Mouse (Mus musculus) gastrocnemius, postnatal 36 days (tissue): Measurements from ENCODE around the gene Entpd5. TPM values are rescaled to one million over a fixed set of nuclear protein-coding genes. Genes with fewer than 3 reads are reported as not detected.

Experiments used
- DNase-seq, 2 experiments: peaks; one replicate each; pipeline ENCODE4 v3.0.0; 2022
- intact Hi-C: fragments of 180-260 bp; cut with DNase I; formaldehyde crosslinking; loops from one replicate; pipeline ENCODE4 v1.15.1; 2025
- total RNA-seq, 2 experiments: library from RNA; stranded (reverse); gene quantifications; 2 replicates each; pipeline ENCODE4 v1.2.3; 2021

Entpd5 gene
- total RNA-seq, 2 experiments from 2014 or later: 10.8 to 13.5 TPM

- intact Hi-C loops: no loop called here
- DNase-seq: no peak
Measured at GRCm38 (mm10) chr12:84400653-84401052, 8.2 kb downstream of the Entpd5 start.

GRCm38 (mm10) chr12:84400068-84400467 lies 8.8 kb downstream of the Entpd5 start:
- intact Hi-C loops: no loop called here
- no peak for DNase-seq

GRCm38 (mm10) chr12:84399663-84400062 lies 9.2 kb downstream of the Entpd5 start:
- DNase-seq: no peak
- intact Hi-C loops: no loop called here

GRCm38 (mm10) chr12:84399135-84399534 lies 9.7 kb downstream of the Entpd5 start:
- DNase-seq: no peak
- intact Hi-C loops: no loop called here

GRCm38 (mm10) chr12:84398629-84399028 lies 10.2 kb downstream of the Entpd5 start:
- intact Hi-C loops: no loop called here
- DNase-seq: no peak

GRCm38 (mm10) chr12:84397685-84398084 lies 11.1 kb downstream of the Entpd5 start:
- intact Hi-C loops: no loop called here
- DNase-seq: no peak

- DNase-seq: no peak
- intact Hi-C loops: no loop called here
Measured at GRCm38 (mm10) chr12:84396947-84397679, 11.7 kb downstream of the Entpd5 start.

GRCm38 (mm10) chr12:84393847-84394246 lies 15.0 kb downstream of the Entpd5 start:
- intact Hi-C loops: no loop called here
- DNase-seq: no peak

- no peak for DNase-seq
- intact Hi-C loops: no loop called here
Measured at GRCm38 (mm10) chr12:84392681-84393080, 16.1 kb downstream of the Entpd5 start.

GRCm38 (mm10) chr12:84390336-84390735 lies 18.5 kb downstream of the Entpd5 start:
- DNase-seq: no peak
- intact Hi-C loops: no loop called here

DNA sequence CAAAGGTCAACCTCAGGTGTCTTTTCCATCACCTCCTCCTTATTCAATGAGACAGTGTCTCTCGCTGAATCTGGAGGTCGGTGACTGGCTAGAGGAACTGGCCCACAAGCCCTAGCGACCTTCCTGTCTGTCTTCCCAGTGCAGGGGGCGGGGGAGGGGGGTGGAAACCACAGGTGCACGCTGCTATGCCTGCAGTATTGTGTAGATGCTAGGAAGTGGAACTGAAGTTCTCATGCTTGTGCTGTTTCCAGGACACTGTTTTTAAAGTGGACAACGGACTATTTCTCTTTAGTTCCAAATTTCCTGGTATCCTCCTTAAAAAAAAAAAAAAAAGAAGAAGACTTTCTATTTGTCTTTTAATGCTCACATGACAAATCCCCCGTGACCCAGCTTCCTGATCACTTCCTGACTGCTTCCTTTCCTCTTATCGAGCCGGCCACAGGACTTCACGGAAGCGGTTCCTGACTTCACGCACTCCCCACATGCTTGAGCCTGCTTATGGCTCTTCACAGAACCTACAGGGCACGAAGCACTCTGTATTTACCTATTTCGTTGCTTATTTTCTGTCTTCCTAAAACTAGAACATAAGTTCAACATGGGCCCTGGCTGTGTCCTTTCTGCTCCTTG lies 19.9 kb downstream of the Entpd5 start:
- DNase-seq: no peak
- intact Hi-C loops: no loop called here

GRCm38 (mm10) chr12:84388097-84388496 lies 20.7 kb downstream of the Entpd5 start:
- intact Hi-C loops: no loop called here
- no peak for DNase-seq

DNA sequence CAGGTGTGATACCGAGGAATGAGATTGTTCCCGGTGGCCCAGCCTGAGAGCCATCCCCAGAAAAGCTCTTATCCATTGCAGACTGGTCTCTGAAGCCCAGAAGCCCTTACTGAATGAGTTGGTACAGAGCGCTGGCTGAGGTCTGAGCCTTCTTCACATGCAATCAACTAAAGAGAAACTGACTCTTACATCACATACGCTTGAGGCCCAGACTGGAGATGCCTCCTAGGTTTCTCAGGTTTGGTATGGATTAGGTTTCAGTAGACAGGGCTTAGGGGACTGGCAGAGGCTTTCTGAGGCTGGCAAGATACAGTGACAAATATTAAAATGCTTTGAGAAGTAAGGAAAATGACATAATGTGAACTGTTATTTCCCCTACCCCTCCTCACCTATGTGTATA lies 23.4 kb downstream of the Entpd5 start:
- DNase-seq: no peak
- intact Hi-C loops: no loop called here

- no peak for DNase-seq
- intact Hi-C loops: no loop called here
Measured at GRCm38 (mm10) chr12:84384644-84385081, 24.2 kb downstream of the Entpd5 start.

DNA sequence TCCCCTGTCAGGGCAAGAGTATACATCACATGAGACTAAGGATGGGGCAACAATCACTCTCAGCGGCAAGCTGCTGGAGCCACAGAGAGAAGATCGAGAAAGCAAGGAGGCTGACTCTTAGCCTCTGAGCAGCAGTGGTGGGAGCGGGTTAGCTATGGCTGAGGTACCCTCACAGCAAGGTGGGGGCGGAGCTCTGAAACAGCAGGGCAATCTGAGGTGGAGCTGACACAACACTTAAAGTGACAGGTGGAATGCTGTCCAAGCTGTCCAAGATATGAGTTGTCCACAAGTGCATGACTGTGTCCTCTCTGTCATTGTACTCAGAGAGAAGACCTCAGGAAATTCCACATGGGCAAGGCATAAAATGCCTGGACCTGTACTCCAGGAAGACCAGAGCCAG lies 26.5 kb downstream of the Entpd5 start:
- no peak for DNase-seq
- intact Hi-C loops: no loop called here

DNA sequence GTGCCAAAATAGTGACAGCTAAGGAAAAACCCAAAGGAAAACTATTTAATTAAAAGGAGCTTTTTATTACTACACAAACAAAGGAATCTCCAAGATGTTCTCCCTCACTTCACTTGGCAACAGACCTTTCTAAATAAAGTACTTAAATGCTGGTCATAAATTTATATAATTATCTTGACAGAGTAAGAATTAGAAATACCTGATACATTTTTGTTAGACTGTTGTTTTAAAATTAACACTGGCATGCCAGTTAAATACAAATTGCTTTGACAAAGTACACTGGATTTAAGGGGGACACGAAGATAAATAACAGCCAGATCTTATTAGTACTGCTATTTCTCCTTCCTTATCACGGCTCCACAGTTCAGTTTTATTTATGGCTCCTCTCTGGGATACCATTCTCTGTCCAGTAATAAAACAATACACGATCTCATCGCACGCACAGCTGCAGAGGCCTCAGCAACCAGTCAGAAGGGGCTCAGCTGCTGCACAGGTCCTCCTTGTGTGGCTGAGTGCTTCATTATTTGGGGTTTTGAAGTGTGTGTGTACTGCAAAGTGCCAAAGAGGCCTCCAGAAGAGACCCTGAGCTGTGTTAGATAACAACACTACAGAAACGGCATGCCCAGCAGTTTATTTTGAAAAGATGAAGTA lies 34.9 kb downstream of the Entpd5 start:
- DNase-seq: no peak
- intact Hi-C loops: no loop called here

DNA sequence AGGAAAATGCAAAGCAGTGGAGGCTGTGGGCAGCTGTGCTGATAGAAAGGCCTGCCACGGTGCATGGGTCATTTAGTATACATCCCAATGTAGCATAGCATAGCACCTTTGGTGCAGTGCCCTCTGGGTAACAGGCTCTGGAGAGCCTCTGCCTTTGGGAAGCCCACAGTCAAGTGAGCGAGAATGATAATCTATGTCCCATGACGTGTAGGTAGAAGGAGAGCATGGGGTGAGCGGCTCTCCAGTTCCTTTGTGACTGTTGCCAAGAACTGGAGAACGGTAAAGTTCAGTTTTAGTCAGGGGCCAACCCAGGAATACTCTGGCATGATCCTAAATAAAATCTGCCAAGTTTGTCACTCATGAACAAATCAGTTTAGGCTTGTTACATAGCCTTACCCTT lies 37.2 kb downstream of the Entpd5 start:
- intact Hi-C loops: no loop called here
- DNase-seq: no peak

DNA sequence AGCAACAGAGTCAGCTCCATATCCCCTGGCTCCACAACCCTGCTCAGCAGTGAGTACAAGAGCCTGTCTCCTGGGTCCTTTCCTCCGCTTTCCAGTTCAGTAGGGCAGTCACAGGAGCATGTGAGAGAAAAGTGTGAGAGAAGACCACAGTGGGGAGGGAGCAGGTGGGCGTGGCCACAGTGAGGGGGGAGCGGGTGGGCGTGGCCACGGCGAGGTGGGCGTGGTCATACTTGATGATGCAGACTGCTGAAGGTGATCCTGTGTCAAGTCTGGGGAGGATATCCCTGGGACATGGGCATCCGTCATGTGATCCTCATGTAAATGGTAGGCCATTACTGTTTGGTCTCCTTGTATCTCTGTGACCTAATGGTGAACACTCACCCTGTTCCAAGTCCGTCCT lies 41.9 kb downstream of the Entpd5 start:
- DNase-seq: no peak
- intact Hi-C loops: no loop called here

DNA sequence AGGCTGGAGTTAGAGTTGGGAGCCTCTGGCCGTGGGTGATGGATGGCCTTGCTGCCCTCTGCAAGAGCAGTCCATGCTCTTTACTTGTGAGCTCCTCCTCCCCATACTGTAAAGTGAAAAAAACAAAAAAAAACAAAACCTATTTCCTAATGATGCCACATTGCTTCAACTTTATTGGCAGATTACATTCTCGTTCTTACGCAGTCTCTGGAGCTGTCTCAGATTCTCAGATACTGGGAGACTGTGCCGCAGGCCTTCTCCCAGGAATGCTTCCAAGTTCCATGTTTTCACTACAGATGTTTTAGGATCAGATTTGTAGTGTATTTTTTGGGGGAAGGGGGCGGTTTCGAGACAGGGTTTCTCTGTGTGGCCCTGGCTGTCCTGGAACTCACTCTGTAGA lies 43.7 kb downstream of the Entpd5 start:
- intact Hi-C loops: no loop called here
- DNase-seq: no peak

DNA sequence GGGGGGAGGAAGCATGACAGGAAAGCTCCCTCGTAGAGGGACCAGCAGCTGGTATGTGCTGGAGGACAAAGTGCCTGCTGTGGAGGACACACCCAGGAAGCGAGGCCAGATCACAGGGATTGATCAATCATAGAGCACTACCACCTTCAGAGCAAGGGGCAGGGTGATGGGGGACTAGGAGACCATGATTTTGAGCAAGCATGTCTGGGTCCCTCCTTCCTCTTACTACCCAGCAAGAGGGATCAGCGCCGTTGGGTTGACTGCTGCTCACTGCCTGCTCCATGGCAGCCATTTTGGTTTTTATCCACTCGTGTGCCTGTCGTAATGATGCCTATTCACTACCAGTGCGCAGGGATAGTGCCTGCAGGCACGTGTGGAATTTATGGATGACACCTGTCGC lies 44.5 kb downstream of the Entpd5 start:
- intact Hi-C loops: no loop called here
- DNase-seq: no peak

DNA sequence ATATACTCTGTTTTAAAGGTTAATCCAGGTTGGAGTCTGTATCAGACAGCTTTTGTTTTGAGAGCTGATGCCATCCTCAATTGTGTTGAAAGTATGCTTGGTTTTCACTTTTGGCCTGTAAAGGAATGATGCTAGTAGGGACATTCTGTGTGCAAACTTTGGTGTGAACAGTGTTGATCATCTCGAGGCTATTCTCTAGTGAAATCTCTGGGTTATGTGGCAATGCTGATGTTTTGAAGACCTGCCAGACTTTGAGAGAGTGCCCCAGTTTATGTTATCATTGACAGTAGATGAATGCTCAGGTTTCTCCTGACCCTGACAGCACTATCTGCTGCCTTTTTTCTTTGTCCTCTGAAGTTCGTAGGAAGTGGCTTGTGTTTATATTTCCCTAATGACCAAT lies 46.0 kb downstream of the Entpd5 start:
- no peak for DNase-seq

More for the DNA sequence above, 46.0 kb downstream of the Entpd5 start:
- intact Hi-C loops: no loop called here
